Mouse (Mus musculus) E14TG2a.4 (cell line): ENCODE data around the gene Foxp1.

Source experiments
- CTCF ChIP-seq: conservative IDR thresholded peaks from 2 replicates; pipeline ENCODE4 v1.5.1; 2014; ENCODE audit warnings: low read length
- NANOG ChIP-seq: IDR thresholded peaks from 2 replicates; pipeline ENCODE4 v1.6.1; 2014; ENCODE audit warnings: borderline replicate concordance, low read length, mixed read lengths
- POU5F1 ChIP-seq: IDR thresholded peaks from 2 replicates; pipeline ENCODE4 v1.6.1; 2014; ENCODE audit warnings: low read length, borderline replicate concordance

- TF ChIP-seq CTCF (no peak), NANOG (no peak), POU5F1 (no peak)
These were observed 83.2 kb downstream of the Foxp1 start for GRCm38 (mm10) chr6:99439214-99439877.
